Mouse (Mus musculus) thymus, adult 2 months (tissue): ENCODE measurements around the gene Ccdc184. TPM values are rescaled to one million over a fixed set of nuclear protein-coding genes. Genes with fewer than 3 reads are reported as not detected.

ENCODE experiments used
- DNase-seq: peaks from one replicate; pipeline ENCODE4 v3.0.0; 2021
- H3K27ac ChIP-seq: fragments of 200-500 bp; 2 replicates; pipeline ENCODE4 v1.5.1; 2012; ENCODE audit warnings: low read length, control low read depth; ENCODE audit not compliant: control insufficient read depth, insufficient read depth
- H3K27me3 ChIP-seq: fragments of 200-500 bp; 2 replicates; pipeline ENCODE4 v1.6.1; 2012; ENCODE audit warnings: mild to moderate bottlenecking, low read length, moderate library complexity, mixed read lengths; ENCODE audit not compliant: control insufficient read depth, insufficient read depth
- H3K36me3 ChIP-seq: fragments of 200-500 bp; 2 replicates; pipeline ENCODE4 v1.6.1; 2012; ENCODE audit warnings: mild to moderate bottlenecking, low read length, moderate library complexity; ENCODE audit not compliant: control insufficient read depth, insufficient read depth
- H3K4me1 ChIP-seq: fragments of 200-500 bp; replicated peaks from 2 replicates; pipeline ENCODE4 v1.6.1; 2012; ENCODE audit warnings: low read length; ENCODE audit not compliant: control insufficient read depth, insufficient read depth
- H3K4me3 ChIP-seq: fragments of 200-500 bp; 2 replicates; pipeline ENCODE4 v1.5.1; 2012; ENCODE audit warnings: mild to moderate bottlenecking, low read length, control low read depth, moderate library complexity; ENCODE audit not compliant: control insufficient read depth, insufficient read depth
- CTCF ChIP-seq: fragments of 200-500 bp; IDR thresholded peaks from 2 replicates; pipeline ENCODE4 v1.5.1; 2012; ENCODE audit warnings: mild to moderate bottlenecking, control low read depth, low read length, moderate library complexity, borderline replicate concordance; ENCODE audit not compliant: control insufficient read depth, poor library complexity, insufficient read depth; ENCODE audit errors: extremely low read depth
- POLR2A ChIP-seq: fragments of 200-500 bp; IDR thresholded peaks from 2 replicates; pipeline ENCODE4 v1.6.1; 2012; ENCODE audit warnings: mild to moderate bottlenecking, low read length, control low read depth, moderate library complexity; ENCODE audit not compliant: control insufficient read depth, poor library complexity, insufficient read depth; ENCODE audit errors: extremely low read depth
- WGBS: fragments of 180-500 bp; shearing (Covaris S2); methylation state at CpG from one replicate; pipeline ENCODE4 v1.1.7; 2018; 5-methylcytosine and 5-hydroxymethylcytosine counted together
- polyA plus RNA-seq: library from polyadenylated mRNA; depleted of rRNA; stranded (reverse); fragments of >200 nt; gene quantifications from 2 replicates; pipeline ENCODE4 v1.2.3, GENCODE M21; 2012

Ccdc184 gene
- polyA plus RNA-seq, 1 experiment: 1.3 TPM

DNA sequence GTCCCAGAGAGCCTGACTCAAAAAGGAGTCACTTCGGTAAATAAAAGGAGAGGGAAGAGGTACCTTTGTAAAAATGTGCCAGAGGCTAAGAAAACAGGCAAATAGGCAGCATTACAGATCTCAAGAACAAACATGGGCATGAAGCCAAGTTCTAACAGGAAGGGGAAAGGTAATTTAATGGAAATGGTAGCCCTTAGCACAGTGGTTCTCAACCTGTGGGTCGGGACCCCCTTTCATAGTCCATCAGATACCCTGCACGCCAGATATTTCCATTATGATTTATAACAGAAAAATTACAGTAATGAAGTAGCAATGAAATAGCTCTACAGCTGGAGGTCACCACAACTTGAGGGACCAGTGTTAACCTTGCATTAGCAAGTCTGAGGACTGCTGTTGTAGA lies 10.4 kb downstream of the Ccdc184 start:
- no peak overlapping the region for H3K27ac ChIP-seq
- 79% methylated on average over 3 of the region's 3 CpGs for WGBS
- TF ChIP-seq CTCF (no peak), POLR2A (no peak)
- peaks cover 5% of the 10 kb centered on the region; the same call in 1 of the 2 replicates for H3K4me1 ChIP-seq
- peaks cover 8% of the 10 kb centered on the region for H3K27me3 ChIP-seq
- no peaks in the 10 kb centered on the region for H3K36me3 ChIP-seq
- H3K4me3 ChIP-seq: no peak overlapping the region
- no peak for DNase-seq

DNA sequence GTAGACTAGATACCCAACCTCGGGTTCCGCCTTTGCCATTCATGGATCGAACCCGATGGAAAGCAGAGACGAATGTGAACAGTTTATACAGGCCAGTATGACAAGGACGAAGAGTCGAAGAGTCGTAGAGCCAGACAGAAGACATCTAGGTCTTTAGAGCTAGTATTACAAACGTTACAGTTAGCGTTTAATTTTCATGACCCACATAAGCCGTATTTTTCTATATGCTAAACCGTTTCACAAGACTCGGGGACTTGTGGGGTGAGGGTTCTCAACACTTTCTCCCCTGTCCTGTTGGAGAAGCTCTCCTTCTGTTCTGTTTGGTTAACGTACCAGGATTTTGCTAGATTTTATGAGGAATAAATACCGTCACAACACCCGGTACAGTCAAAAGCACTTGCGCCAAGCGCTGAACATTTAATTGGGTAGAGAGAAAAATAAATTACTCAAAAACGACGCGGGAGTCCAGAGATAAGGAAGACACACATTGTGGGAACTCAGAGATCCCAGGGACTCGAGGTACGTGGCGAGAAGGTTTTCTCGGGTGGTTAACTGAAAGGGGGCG lies 13.7 kb downstream of the Ccdc184 start:
- peaks cover 5% of the 10 kb centered on the region; the same call in 1 of the 2 replicates for H3K4me1 ChIP-seq
- H3K4me3 ChIP-seq: peak overlapping the region; percentile 50
- no peaks in the 10 kb centered on the region for H3K36me3 ChIP-seq
- H3K27ac ChIP-seq: no peak overlapping the region
- no peak for DNase-seq
- no peak for TF ChIP-seq CTCF
- TF ChIP-seq POLR2A: no peak
- 19% methylated on average over 26 of the region's 26 CpGs for WGBS
- H3K27me3 ChIP-seq: peaks cover 8% of the 10 kb centered on the region

DNA sequence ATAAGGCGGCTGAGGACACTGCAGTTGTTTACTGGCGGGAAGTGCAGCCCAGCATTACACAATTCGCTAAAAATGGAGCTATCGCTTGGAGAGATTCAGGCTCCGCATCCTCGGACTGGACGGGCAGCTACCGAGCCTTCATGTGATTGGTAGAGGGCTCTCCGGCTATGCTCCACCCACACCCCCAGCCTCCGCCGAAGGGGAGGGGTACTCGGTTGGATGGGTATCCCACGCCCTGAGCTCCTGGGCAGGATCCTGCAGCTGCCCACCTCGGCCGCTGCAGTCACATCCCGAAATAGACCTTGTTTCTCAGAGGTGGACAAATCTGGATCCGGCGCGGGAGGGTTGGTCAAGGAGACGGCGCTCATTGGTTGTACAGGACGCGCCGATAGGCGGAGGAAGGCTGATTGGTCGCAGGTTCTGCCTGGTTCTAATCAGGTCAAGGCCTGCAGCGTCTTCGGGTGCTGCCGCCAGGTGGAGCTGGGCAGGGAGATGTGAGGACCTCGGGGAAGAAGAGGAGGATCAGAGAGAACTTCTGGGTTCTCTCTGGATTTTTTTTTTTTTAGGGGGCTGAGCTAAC lies 14.3 kb downstream of the Ccdc184 start:
- Histone ChIP-seq H3K36me3 (no peaks in the 10 kb centered on the region), H3K27ac (no peak overlapping the region), H3K4me3 (peak overlapping the region; percentile 50), H3K27me3 (peaks cover 8% of the 10 kb centered on the region), H3K4me1 (peaks cover 5% of the 10 kb centered on the region; the same call in 1 of the 2 replicates)
- DNase-seq: peak; percentile 79
- under 1% methylated on average over 30 of the region's 30 CpGs for WGBS
- TF ChIP-seq POLR2A: no peak
- peak; percentile 71; the same call in 1 of the 2 replicates for TF ChIP-seq CTCF

DNA sequence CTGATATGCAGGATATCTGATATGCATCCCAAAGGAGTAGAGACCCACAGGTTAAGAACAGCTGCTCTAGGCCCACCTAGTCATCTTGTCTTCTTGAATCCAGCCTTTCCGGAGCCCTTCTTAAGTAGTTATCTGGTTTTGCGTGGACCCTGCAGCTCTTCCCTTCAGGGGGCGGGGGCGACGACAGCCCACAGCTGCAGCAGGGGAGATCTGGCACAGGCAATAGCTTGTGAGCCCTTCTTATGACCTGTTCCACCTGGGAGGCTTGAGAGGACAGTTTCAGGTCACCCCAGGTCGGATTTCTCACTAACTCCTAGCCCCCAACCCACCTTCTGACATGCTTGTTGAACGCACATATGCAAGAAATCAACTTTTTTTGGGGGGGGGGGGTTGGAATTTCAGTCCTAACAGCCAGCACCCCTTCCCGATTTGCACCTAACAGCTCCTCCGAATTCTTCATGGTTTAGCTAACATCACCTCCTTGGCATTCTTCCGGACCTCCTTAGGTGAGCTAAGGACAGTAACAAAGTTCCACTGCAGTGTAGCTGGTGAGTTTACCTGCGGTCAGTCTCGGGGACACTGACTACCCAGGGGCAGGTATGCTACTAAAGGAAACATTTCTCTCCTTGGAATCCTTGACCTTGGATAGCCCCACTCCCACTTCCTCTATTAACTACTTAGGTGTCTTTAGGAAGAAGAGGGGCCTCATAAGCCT lies 15.1 kb downstream of the Ccdc184 start:
- Histone ChIP-seq H3K27ac (no peak overlapping the region), H3K36me3 (no peaks in the 10 kb centered on the region), H3K4me1 (peaks cover 5% of the 10 kb centered on the region; the same call in 1 of the 2 replicates), H3K4me3 (no peak overlapping the region), H3K27me3 (peaks cover 8% of the 10 kb centered on the region)
- 78% methylated on average over 12 of the region's 12 CpGs for WGBS
- no peak for DNase-seq
- no peak for TF ChIP-seq POLR2A
- no peak for TF ChIP-seq CTCF

DNA sequence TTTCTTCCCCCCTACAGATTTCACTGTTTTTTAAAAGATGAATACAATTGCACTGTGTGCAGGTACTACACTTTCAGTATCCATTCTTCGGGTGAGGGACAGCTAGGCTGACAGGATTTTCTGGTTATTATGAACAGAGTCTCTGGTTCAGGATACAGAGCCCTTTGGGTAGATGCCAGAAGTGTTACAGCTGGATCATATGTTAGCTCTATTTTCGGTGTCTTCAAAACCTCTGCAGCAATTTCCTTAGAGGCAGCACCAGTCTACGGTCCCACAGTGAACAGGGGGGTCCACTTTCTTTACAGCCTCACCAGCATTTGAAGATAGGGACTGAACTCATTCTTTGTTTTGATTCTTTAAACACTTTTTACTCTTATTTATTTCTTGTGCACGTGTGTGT lies 17.5 kb downstream of the Ccdc184 start:
- no peak overlapping the region for H3K4me3 ChIP-seq
- peaks cover 5% of the 10 kb centered on the region; the same call in 1 of the 2 replicates for H3K4me1 ChIP-seq
- H3K27ac ChIP-seq: no peak overlapping the region
- H3K27me3 ChIP-seq: peaks cover 8% of the 10 kb centered on the region
- no peaks in the 10 kb centered on the region for H3K36me3 ChIP-seq
- WGBS: 64% methylated on average over 4 of the region's 4 CpGs
- DNase-seq: no peak
- TF ChIP-seq POLR2A: no peak

DNA sequence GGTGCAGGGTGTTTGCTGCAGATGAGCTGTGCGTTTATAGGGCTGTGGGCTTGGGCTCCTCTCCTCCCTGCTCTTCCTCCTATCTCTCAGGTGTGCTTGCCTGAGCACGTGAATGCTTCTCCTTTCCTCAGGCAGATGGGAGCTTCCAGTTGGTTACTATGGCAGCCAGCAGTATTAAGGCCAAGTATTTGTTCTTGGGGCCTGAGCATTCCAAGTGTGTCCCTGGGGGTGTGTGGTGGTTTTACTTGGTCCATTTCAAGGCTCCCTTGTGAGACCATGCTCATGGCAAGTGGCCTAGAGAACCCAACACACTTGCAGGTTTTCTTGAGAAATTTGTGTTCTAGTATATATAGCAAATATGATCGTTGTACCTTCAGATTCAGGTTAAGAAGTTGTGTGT lies 28.5 kb downstream of the Ccdc184 start, which contains the start of gene Olfr288:
Gene Olfr288 (minus strand): TSS at position 101 of the 400 bp plus-strand sequence.
- H3K4me1 ChIP-seq: no peaks in the 10 kb centered on the region
- no peak within 1 kb of the TSS for H3K27ac ChIP-seq
- H3K27me3 ChIP-seq: no peaks in the 10 kb centered on the region
- no peak for DNase-seq
- TF ChIP-seq POLR2A (no peak), CTCF (no peak)
- H3K36me3 ChIP-seq: no peaks in the 10 kb centered on the region
- H3K4me3 ChIP-seq: no peak within 1 kb of the TSS
- WGBS: 62% methylated on average over 3 of the region's 3 CpGs
